Mouse (Mus musculus): ENCODE measurements around the gene Nbeal1.

DNA sequence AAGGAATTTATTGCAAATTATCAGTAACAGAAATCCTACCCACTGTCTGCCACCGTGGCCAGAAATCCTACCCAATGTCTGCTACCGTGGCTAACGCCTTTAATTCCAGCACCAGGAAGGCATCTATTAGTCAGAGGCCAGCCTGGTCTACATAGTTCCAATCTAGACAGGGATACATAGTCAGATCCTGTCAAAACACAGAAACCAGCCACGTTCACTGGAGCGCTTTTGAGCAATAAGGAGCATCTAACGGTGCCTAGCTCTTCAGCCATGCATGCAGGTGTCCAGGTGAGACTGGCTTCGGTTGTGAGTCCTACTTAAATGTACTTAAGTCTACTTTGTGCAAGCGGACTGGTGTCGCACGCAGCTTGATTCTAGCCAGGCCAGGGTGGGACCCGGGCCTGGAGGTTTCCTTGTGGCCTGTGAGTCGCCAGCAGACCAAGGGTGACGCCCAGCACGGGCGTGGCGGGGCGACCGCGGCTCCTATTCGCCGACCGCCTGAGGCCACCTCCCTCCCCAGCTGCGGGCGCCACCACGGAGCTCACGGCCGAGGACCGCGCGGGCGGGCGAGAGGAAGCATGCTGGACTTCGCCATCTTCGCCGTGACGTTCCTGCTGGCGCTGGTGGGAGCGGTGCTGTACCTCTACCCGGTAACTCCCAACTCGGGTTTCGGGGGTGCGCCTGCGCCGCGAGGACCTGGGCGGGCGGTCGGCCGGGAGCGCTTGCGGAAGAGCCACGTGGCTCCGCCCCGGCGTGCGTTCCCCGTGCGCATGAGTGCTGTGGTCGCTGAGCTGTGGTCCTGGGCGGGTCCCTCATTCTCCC, 162.6 kb downstream of the Nbeal1 start, which contains the start of gene Cyp20a1:
- TF ChIP-seq CTCF (IDR thresholded peaks at IDR 0.05; ENCODE audit: borderline replicate concordance, control insufficient read depth, extremely low read depth, insufficient read depth, low read length, poor library complexity): no peak
- TF ChIP-seq POLR2A (IDR thresholded peaks at IDR 0.05; ENCODE audit: control insufficient read depth, extremely low read depth, insufficient read depth, low read length, poor library complexity): no peak
